Mouse (Mus musculus): ENCODE data around the gene Rps6ka1.
A peak's percentile ranks its signal among the peaks of the same experiment; 100 is the strongest.

The Rps6ka1 gene

DNA sequence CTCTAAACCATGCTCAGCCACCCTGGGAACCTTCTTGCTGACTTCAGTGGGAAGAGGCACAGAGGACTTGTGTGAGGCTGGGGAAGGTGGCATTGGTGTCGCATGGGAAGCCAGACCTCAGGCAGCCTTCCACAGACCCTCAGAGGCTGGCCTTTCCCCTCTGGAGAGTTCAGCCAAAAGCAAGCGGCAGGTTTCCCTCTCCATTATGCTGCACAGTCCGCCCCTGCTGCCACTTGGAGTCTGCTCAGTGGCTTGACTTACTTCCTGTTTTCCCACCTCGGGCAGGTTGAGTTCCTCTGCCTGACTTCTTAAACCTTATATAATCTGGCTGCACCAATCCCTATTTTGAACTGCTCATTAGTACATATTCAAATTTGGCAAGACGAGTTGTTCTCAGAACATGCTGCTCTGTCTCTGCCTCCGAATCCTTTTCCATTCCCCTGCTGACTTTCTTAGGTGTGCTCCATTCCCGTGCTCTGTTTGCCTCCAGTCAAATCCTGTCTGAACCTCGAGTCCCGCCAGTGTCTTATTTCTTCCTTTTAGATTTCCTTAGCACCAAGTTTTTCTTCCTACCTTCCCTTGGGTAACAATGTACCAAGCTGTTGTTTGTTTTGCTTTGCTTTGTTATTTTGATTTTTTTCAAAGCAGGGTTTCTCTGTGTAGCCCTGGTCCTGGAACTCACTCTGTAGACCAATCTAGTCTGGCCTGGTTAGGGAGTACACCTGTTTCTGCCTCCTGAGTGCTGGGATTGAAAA is 66.6 kb downstream of the Rps6ka1 start:
- no peak for TF ChIP-seq GATA4 (IDR thresholded peaks at IDR 0.05; ENCODE audit: insufficient replicate concordance, low read length)

DNA sequence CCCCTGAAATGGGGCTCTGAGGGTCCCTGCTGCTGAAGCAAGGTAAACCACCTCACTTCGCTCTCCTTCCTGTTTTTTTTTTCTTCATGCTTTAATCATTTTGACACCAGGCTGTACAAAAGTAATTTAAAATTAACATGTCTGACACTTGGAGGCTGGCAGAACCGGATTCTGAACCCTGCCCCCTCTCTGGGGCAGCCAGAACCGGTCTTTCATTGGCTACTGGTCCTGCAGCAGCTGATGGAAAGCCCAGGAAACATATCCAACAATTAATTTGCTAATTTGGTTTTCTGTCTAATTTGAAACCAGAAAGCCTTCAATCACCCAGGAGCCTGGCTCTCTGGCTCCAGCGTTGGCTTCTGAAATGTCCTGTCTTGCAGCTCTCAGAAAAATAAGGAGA is 67.4 kb downstream of the Rps6ka1 start:
- no peak for TF ChIP-seq GATA4 (IDR thresholded peaks at IDR 0.05; ENCODE audit: insufficient replicate concordance, low read length)

DNA sequence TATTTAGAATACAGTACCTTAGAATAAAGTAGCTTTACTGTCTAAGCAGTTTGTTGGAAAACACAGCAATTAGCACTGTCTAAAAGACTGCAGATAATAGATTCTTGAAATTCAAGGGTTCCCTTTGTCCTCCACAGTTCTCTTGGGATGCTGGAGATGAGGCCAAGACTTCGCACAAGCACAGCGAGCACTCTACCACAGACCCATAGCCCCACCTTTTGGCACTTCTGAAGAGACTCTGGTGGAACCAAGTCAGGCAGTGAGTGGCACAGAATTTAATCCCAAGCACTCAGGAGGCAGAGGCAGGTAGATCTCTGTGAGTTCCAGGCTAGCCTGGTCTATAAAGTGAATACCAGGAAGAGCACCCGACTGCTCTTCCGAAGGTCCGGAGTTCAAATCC is 70.2 kb downstream of the Rps6ka1 start:
- no peak for TF ChIP-seq GATA4 (IDR thresholded peaks at IDR 0.05; ENCODE audit: insufficient replicate concordance, low read length)

DNA sequence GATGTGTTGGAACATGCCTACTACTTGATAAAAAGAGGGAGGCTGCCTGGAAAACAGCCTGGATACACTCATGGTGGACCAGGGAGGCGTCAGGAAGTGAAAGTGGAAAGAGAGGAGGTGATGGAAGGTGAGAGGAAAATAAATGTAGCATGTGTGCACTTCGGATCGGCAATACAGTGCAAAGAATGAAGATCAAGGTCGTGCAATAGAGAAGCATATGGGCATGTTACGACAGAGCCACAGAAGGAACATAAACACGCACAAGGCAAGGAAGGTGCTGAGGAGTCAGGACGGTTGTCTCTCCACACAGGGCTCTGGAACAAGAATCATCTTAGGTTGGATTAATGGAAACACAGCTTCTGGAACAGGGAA is 71.1 kb downstream of the Rps6ka1 start:
- no peak for TF ChIP-seq GATA4 (IDR thresholded peaks at IDR 0.05; ENCODE audit: insufficient replicate concordance, low read length)

DNA sequence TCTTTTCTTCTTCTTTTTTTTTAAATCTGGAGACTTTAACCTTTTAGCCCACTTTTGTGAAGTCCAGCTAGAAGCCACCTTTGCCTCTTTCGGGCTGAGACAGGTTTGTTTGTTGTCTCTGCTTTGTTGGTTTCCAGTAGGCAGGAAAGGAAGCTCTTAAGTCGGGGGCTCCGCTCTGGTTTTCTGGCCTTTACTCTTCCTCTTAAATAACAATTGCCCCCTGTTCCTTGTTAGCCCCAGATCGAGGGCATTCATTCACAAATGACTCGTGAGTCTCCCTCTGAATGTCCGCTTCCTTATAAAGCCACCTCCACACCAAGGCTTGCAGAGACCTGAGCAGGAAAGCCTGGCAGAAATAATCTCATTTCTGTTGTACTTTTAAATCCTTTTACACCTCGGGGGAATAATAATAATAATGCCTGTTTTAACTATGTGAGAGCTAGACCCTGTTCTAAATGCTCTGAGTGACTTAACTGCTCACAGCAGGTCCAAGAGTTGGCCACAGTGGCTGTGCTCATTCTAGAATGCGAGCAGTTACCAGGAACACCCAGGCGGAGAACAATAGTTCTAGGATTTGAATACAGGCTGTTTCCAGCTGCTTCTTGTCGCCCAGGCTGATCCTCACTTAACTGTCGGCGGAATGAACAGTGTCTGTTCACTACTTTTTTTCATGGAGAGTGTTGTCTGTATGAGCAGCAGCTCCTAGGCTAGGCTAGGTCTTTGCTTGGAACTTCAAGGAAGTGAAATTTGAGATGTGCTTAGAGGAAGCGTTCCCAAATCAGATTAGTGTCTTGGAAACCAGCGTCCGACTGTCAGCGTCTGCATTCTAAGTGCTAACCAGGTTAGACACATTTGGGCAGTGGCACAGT is 71.7 kb downstream of the Rps6ka1 start:
- no peak for TF ChIP-seq GATA4 (IDR thresholded peaks at IDR 0.05; ENCODE audit: insufficient replicate concordance, low read length)

DNA sequence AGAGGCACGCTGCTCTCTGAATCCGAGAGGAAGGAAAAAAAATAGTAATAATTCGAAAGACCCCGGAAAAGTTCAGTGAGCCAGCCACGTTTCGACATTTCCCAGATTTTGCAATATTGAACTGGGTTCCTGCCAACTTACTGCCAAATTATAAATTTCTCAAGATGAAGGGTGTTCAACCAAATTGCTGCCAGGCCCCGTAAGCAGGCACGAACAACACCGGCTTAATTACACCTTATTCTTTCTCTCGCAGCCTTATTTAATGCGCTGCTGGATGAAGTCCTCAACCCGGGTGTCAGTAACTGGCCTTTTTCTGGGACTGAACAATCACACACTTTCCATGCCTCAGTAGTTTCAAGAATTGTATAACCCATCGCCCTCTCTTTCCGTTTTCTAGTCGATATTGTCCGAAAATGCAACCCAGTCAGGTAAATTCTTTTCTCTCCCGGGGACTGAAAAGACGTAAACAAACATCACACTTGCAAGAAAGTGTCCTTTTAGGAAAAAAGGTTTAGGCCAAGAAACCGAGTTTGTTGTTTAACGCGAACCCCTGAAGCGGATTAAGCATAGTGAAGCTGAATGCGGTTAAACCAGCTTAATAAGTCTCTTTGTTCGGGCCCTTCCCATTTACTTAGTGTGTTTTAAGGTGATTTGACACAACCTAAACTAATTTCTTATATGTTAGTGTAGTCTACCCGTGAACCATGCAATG is 72.6 kb downstream of the Rps6ka1 start:
- TF ChIP-seq GATA4 (IDR thresholded peaks at IDR 0.05; ENCODE audit: insufficient replicate concordance, low read length): no peak

GRCm38 (mm10) chr4:133813992-133814803 is 73.4 kb downstream of the Rps6ka1 start:
- TF ChIP-seq GATA4 (IDR thresholded peaks at IDR 0.05; ENCODE audit: insufficient replicate concordance, low read length): no peak

GRCm38 (mm10) chr4:133813174-133813991 is 74.2 kb downstream of the Rps6ka1 start:
- peak; percentile 61; the same call in 1 of the 2 replicates for TF ChIP-seq GATA4 (IDR thresholded peaks at IDR 0.05; ENCODE audit: insufficient replicate concordance, low read length)

DNA sequence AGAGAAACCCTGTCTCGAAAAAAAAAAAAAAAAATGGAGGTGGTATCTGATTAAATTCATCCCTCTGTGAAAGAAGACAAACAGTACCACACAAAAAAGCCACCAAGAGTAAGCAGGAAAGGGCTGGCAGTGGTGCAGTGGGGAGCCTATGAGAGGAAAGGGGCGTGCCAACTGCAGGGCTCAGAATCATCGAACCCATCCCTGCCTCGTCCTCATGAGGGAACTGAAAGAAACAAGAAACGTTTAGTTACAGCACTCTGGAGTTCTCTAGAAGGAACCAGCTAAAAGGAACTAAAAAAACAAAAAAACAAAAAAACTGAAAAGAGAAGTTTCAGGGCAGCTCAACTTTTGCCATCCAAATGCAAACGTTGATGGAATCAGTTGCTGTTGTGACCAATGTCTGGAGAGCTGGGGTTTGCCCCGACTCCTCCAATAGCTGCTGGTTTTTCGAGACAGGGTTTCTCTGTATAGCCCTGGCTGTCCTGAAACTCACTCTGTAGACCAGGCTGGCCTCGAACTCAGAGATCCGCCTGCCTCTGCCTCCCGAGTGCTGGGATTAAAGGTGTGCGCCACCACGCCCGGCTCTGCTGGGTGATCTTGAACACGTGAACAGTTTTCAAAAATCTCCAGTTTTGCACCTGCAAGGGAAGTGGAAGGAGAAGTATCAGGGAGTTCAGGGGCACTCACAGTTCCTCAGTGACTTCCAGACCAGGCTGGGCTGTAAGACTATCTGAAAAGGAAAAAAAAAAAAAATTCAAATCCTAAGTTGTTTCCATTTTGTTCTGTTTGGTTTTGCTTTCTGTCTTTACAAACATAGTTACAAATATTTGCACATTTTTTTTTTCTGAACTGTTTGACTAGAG is 83.0 kb downstream of the Rps6ka1 start:
- TF ChIP-seq GATA4 (IDR thresholded peaks at IDR 0.05; ENCODE audit: insufficient replicate concordance, low read length): no peak

DNA sequence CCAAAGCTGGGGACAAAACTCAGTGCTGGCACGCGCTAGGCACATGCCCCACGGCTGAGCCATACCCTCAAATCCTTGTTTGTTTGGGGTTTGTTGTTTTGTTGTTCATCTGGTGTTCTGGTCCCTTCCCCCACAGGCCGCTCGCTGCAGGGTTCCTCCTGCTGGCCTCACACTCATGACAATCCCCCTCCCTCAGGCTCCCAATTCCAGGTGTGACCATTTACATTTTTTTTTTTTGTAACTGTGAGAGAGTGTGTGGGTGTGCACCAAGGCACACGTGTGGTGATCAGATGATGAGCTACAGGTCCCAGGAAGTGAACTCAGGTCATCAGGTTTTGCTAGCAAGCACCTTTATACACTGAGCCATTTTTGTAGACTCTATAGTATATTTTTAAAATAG is 87.0 kb downstream of the Rps6ka1 start:
- no peak for TF ChIP-seq GATA4 (IDR thresholded peaks at IDR 0.05; ENCODE audit: insufficient replicate concordance, low read length)

Measured in liver, adult (tissue).